Mouse (Mus musculus): Measurements from ENCODE around the gene Sp9. TPM values are rescaled to one million over a fixed set of nuclear protein-coding genes. Genes with fewer than 3 reads are reported as not detected.

Sp9 gene
- polyA plus RNA-seq (2012; ENCODE audit: low replicate concordance), result 0.20 and 0.29 TPM in 2 replicates

DNA sequence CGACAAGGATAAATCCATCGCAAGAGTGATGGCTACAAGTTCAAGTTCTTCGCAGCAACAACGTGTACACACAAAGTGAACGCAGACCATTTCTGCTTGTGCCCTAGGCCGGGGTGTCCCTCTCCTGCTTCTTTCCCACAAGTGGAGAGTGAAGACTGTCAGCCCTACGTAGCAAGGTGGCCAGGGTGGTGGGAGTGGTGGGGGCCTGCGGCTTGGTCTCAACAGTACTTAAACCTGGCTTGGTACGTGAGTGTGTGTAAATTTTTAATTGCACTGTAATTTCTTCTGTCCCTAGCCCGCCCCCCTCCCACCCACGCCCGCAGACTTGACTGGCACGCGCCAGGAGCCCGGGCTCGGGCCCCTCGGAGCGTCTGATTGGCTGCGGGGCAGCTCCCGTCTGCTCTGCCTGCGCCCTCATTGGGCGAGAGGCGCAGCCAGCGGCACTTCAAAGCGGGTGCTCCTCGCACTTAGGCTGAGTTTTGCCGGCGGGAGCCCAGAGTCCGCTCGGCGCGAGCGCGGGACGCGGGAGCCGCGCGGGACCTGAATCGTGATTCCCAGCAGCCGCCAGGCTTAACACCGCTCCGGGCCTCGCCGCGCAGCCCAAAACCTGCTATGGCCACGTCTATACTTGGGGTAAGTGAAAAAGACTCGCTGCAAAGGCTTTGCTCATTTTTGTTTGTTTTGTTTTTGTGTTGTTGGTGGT lies at the start of gene Sp9:
Gene Sp9, plus strand, starts transcription at position 467 of the 703 bp plus-strand sequence.

DNA sequence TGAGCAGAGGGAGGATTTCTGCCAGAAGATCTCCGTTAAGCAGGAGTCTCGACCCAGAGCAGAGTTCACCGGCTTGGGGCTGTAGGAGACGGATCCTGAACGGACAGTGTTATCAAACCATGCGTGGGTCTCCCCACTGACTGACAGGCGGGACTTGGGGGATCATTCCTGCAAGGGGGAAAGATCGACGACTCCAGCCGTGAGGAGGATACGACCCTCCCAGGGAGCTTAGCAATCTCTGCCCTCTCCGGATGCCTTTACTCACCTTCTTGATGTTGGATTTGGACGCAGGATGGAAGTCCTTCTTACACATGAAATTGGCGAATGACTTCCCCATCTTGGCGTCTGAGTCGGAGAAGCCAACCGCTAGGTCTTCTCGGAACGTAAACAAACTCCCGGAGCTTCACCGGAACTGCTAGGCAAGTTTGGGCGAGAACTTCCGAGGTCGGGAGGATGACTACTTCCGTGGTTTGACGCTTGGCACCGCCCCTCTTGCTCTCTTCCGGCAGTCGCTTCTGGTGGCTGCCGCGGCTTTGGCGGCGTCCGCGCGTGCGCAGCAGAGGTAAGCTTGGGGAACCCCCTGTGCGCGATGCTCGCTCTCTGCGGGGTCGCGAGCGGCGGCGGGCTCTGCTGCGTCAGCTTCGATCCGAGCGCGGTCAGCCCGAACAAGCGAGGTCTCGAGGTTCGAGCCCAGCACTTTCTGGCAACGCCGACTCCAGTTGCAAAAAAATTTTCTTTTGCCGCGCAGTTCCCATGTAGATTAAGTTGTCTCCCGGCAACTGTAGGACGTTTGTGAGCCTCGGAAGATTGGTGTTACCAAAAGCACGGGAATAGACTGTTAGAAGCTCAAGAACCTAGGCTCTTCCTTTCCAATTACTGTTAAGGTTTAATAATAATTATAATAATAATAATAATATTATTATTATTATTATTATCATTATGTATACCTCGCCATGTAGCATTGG lies 40.7 kb downstream of the Sp9 start, which contains the start of the genes Scrn3 and Cir1:
Gene Scrn3, plus strand, starts transcription at position 450 of the 965 bp plus-strand sequence.
Gene Cir1, minus strand, starts transcription at position 550 of the 965 bp plus-strand sequence.

Other genes starting within 250 kb of the Sp9 start
- gene Ola1, start 53.0 kb upstream of the Sp9 start, polyA plus RNA-seq (2012; ENCODE audit: low replicate concordance), result 28.8 and 65.9 TPM in 2 replicates
- 0.63 and 3.1 TPM in 2 replicates for gene Scrn3, start 40.7 kb downstream of the Sp9 start, polyA plus RNA-seq (2012; ENCODE audit: low replicate concordance)
- 4.7 and 5.0 TPM in 2 replicates for gene Cir1, start 40.8 kb downstream of the Sp9 start, polyA plus RNA-seq (2012; ENCODE audit: low replicate concordance)
- 1.3 and 4.1 TPM in 2 replicates for gene Gpr155, start 114.6 kb downstream of the Sp9 start, polyA plus RNA-seq (2012; ENCODE audit: low replicate concordance)

All from leukemia stem cell, adult 10-12 weeks (primary cell).